Mouse (Mus musculus) midbrain, embryonic 16.5 days (tissue): ENCODE data around the gene Ankrd39. TPM values are rescaled to one million over a fixed set of nuclear protein-coding genes. Genes with fewer than 3 reads are reported as not detected.

ENCODE experiments used
- ATAC-seq: fragments of 200-750 bp; cut with Nextera tagmentation; 2 replicates; pipeline ENCODE4 v1.8.0; 2017; ENCODE audit warnings: moderate TSS enrichment
- H3K27ac ChIP-seq: fragments of 300-500 bp; sonication (generic); 2 replicates; pipeline ENCODE4 v1.5.1; 2014; ENCODE audit warnings: mild to moderate bottlenecking, low read length, mixed read lengths
- H3K27me3 ChIP-seq: fragments of 300-500 bp; sonication (generic); 2 replicates; pipeline ENCODE4 v1.6.1; 2014; ENCODE audit warnings: low read depth, low read length, mixed read lengths; ENCODE audit not compliant: control insufficient read depth, insufficient read depth
- H3K36me3 ChIP-seq: fragments of 300-500 bp; sonication (generic); 2 replicates; pipeline ENCODE4 v1.6.1; 2014; ENCODE audit warnings: mild to moderate bottlenecking, low read length, moderate library complexity, mixed read lengths; ENCODE audit not compliant: control insufficient read depth, insufficient read depth
- H3K4me1 ChIP-seq: fragments of 300-500 bp; sonication (generic); 2 replicates; pipeline ENCODE4 v1.6.1; 2014; ENCODE audit warnings: mild to moderate bottlenecking, low read length, mixed read lengths; ENCODE audit not compliant: control insufficient read depth, insufficient read depth
- H3K4me2 ChIP-seq: fragments of 300-500 bp; sonication (generic); 2 replicates; pipeline ENCODE4 v1.6.1; 2014; ENCODE audit warnings: mild to moderate bottlenecking, low read length, mixed read lengths
- H3K4me3 ChIP-seq: fragments of 300-500 bp; sonication (generic); 2 replicates; pipeline ENCODE4 v1.5.1; 2014; ENCODE audit warnings: low read depth, mild to moderate bottlenecking, low read length, moderate library complexity, mixed read lengths
- H3K9ac ChIP-seq: fragments of 300-500 bp; sonication (generic); 2 replicates; pipeline ENCODE4 v1.6.1; 2014; ENCODE audit warnings: low read depth, low read length, mixed read lengths
- H3K9me3 ChIP-seq: fragments of 300-500 bp; sonication (generic); replicated peaks from 2 replicates; pipeline ENCODE4 v1.6.1; 2014; ENCODE audit warnings: mild to moderate bottlenecking, low read length, mixed read lengths; ENCODE audit not compliant: control insufficient read depth, poor library complexity, severe bottlenecking
- WGBS: fragments of 180-500 bp; shearing (Covaris S2); extraction: QIAGEN DNeasy Blood & Tissue Kit; methylation state at CpG from one replicate; pipeline ENCODE4 v1.1.7; 2014; 5-methylcytosine and 5-hydroxymethylcytosine counted together
- polyA plus RNA-seq: library from polyadenylated mRNA; unstranded; fragments of >200 nt; fragmentation: Nextera tagmentation; extraction: Ambion mirVana; gene quantifications from 2 replicates; pipeline ENCODE4 v1.2.1, GENCODE M21; 2015

Ankrd39 gene
- polyA plus RNA-seq, 1 experiment from 2014 or later, result 32.8 TPM

GRCm38 (mm10) chr1:36550075-36550863 is 3.0 kb upstream of the Ankrd39 start:
- Histone ChIP-seq H3K27me3 (no peaks in the 10 kb centered on the region), H3K4me3 (no peak overlapping the region), H3K27ac (no peak overlapping the region), H3K9ac (no peak overlapping the region), H3K4me1 (peaks cover 35% of the 10 kb centered on the region), H3K36me3 (peaks cover 41% of the 10 kb centered on the region), H3K9me3 (no peaks in the 10 kb centered on the region), H3K4me2 (no peak overlapping the region)
- no peak for ATAC-seq
- 80% methylated on average over 20 of the region's 20 CpGs for WGBS

DNA sequence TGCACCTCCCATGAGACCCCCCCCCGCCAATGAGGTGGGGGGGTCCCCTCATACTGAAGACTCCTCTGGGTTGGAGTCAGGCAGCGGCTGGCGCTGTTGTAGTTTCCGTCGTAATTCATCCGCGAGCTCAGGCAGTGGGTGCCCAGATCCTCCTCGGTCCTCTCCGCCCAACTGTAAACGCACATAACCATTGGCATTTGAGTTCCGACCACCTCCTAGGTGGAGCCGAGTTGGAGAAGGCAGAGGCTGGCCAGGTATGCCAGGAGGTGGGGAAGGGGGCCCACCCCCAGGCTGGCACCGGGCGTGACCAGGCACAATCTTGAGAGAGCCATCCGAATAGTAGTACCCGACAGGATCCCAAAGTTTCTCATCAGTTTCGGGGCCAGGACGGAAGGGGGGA is 2.2 kb upstream of the Ankrd39 start:
- Histone ChIP-seq H3K4me1 (peaks cover 27% of the 10 kb centered on the region), H3K27ac (no peak overlapping the region), H3K36me3 (peaks cover 41% of the 10 kb centered on the region)

DNA sequence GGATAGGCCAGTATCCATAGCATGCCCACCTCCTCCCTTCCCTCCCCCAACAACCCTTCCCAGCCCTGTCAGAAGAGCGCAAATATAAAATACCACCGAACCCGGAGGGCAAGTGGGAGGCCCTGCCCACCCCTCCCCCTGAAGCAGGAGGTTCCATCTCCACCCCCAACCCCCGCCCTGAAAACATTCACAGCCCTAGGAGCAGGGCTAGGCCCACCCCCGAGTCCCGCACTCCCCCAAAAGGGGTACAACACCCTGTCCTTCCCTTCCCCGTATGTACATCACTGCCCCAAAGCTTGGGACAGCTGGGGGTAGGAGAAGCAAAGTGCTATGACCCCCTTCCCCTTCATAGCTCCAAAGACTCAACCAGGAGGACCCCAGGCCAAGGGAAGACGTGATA is 1.5 kb upstream of the Ankrd39 start:
- ATAC-seq, result no peak
- Histone ChIP-seq H3K9ac (0 out of 2 replicates have a peak overlapping the region, but pooled peaks have one; percentile 7), H3K27me3 (no peaks in the 10 kb centered on the region), H3K9me3 (no peaks in the 10 kb centered on the region), H3K36me3 (peaks cover 41% of the 10 kb centered on the region), H3K4me2 (no peak overlapping the region), H3K27ac (no peak overlapping the region), H3K4me3 (no peak overlapping the region), H3K4me1 (peaks cover 22% of the 10 kb centered on the region)
- WGBS, result 50% methylated on average over 8 of the region's 8 CpGs

More for the DNA sequence above, 2.2 kb upstream of the Ankrd39 start:
- H3K4me2 ChIP-seq, result no peak overlapping the region
- H3K27me3 ChIP-seq, result no peaks in the 10 kb centered on the region
- no peak for ATAC-seq
- H3K9me3 ChIP-seq, result no peaks in the 10 kb centered on the region
- 89% methylated on average over 18 of the region's 18 CpGs for WGBS
- no peak overlapping the region for H3K4me3 ChIP-seq
- no peak overlapping the region for H3K9ac ChIP-seq

GRCm38 (mm10) chr1:36547981-36548598 is 845 bp upstream of the Ankrd39 start:
- peak overlapping the region; percentile 70 for H3K27ac ChIP-seq
- 29% methylated on average over 9 of the region's 9 CpGs for WGBS
- no peaks in the 10 kb centered on the region for H3K27me3 ChIP-seq
- no peak for ATAC-seq
- peaks cover 36% of the 10 kb centered on the region for H3K36me3 ChIP-seq
- peaks cover 23% of the 10 kb centered on the region for H3K4me1 ChIP-seq
- H3K4me2 ChIP-seq, result no peak overlapping the region
- H3K9ac ChIP-seq, result 0 out of 2 replicates have a peak overlapping the region, but pooled peaks have one; percentile 1
- no peaks in the 10 kb centered on the region for H3K9me3 ChIP-seq
- H3K4me3 ChIP-seq, result no peak overlapping the region

DNA sequence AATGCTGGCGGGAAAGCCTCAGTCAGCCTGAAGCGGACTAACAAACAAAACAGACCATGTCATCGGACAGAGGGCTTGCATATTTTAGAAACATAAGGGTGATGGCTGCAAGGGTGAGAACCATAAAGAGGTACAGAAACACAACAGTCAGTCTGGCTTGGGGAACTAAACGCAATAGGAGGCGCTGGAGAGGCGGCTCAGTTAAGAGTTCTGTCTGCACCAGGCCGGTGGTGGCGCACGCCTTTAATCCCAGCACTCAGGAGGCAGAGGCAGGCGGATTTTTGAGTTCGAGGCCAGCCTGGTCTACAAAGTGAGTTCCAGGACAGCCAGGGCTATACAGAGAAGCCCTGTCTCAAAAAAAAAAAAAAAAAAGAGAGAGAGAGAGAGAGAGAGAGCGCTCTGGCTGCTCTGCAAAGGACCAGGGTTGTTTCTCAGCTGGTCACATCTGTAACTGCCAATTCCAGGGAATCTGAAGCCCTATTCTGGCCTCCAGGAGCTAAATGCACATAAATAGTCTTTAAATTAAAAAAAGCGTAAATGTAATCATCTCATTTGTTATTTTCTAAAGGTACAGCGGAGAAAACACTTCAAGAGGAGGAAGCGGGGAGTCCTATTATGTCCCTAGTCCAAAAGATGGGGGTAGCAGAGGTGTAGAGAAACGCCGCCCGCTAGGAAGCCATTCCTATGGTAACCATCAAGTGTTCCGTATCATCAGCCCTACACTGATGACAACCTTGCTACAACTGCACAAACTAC is 1.2 kb downstream of the Ankrd39 start:
- Histone ChIP-seq H3K27ac (no peak overlapping the region), H3K36me3 (peaks cover 26% of the 10 kb centered on the region), H3K27me3 (no peaks in the 10 kb centered on the region), H3K4me2 (peak overlapping the region; percentile 76), H3K4me1 (peaks cover 23% of the 10 kb centered on the region), H3K9ac (peak overlapping the region; percentile 92; the same call in 1 of the 2 replicates), H3K4me3 (peak overlapping the region; percentile 69), H3K9me3 (no peaks in the 10 kb centered on the region)
- 64% methylated on average over 18 of the region's 19 CpGs for WGBS
- ATAC-seq, result 0 out of 2 replicates have a peak, but pooled peaks have one; percentile 1

DNA sequence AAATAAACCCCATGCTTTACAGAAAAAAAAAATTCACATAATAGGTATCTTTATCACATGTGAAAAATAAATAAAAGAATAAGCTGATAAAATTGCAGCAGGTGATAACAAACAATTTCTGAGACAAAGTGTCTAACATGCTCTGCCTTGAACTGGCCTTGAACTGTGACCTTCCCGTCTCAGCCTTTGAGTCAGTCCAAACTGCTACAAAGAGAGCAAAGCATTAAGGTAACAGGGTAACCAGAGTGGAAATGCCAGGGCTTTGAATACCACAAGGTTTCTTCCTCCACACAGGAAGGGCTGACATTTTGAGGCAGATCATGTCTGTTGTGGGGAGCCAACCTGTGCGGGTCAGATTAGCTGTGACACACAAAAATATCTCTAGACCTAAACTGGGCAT is 1.9 kb downstream of the Ankrd39 start:
- Histone ChIP-seq H3K27ac (no peak overlapping the region), H3K27me3 (no peaks in the 10 kb centered on the region), H3K9me3 (no peaks in the 10 kb centered on the region), H3K4me3 (no peak overlapping the region), H3K9ac (no peak overlapping the region), H3K36me3 (peaks cover 24% of the 10 kb centered on the region), H3K4me2 (peak overlapping the region; percentile 4; the same call in 1 of the 2 replicates), H3K4me1 (peaks cover 23% of the 10 kb centered on the region)
- ATAC-seq, result no peak
- WGBS, result 83% methylated on average over 2 of the region's 2 CpGs

DNA sequence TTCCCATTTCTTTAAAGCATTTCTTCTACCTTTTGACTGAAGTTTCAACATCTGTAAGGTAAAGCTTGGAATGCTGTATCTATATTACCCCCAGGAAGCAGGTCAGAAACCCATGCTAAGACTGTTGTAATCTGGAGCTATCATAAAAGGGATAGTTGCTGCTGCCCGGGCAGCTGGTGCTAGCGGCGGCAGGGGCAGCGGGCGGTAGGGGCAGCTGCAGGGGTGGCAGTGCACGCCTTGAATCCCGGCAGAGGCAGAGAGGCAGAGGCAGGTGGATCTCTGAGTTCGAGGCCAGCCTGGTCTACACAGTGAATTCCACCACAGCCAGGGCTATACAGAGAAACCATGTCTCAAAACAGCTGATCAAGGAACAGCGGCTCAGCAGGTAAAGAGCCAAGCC is 4.3 kb downstream of the Ankrd39 start:
- H3K4me1 ChIP-seq, result peaks cover 11% of the 10 kb centered on the region; the same call in 1 of the 2 replicates
- no peak for ATAC-seq
- WGBS, result 92% methylated on average over 9 of the region's 9 CpGs
- no peak overlapping the region for H3K9ac ChIP-seq
- no peak overlapping the region for H3K4me3 ChIP-seq
- H3K4me2 ChIP-seq, result no peak overlapping the region
- H3K36me3 ChIP-seq, result peaks cover 16% of the 10 kb centered on the region
- H3K27ac ChIP-seq, result no peak overlapping the region
- H3K9me3 ChIP-seq, result no peaks in the 10 kb centered on the region
- no peaks in the 10 kb centered on the region for H3K27me3 ChIP-seq

- 90% methylated on average over 16 of the region's 16 CpGs for WGBS
- peaks cover 16% of the 10 kb centered on the region for H3K36me3 ChIP-seq
- no peak overlapping the region for H3K27ac ChIP-seq
- H3K27me3 ChIP-seq, result no peaks in the 10 kb centered on the region
- H3K4me3 ChIP-seq, result no peak overlapping the region
- H3K4me2 ChIP-seq, result no peak overlapping the region
- H3K4me1 ChIP-seq, result peaks cover 5% of the 10 kb centered on the region; the same call in 1 of the 2 replicates
- no peaks in the 10 kb centered on the region for H3K9me3 ChIP-seq
- no peak for ATAC-seq
- no peak overlapping the region for H3K9ac ChIP-seq
Observed at GRCm38 (mm10) chr1:36541844-36542243, 5.4 kb downstream of the Ankrd39 start.
